Mouse (Mus musculus) hindbrain, embryonic 14.5 days (tissue): Measurements from ENCODE around the gene Cenpu. TPM values are rescaled to one million over a fixed set of nuclear protein-coding genes. Genes with fewer than 3 reads are reported as not detected.

Experiments used
- ATAC-seq: fragments of 200-750 bp; cut with Nextera tagmentation; 2 replicates; pipeline ENCODE4 v1.8.0; 2017; ENCODE audit warnings: moderate number of reproducible peaks, mild to moderate bottlenecking, moderate TSS enrichment, moderate library complexity; ENCODE audit not compliant: low FRiP score
- DNase-seq: peaks from one replicate; pipeline ENCODE4 v3.0.0-alpha.2; 2015; ENCODE audit warnings: low spot score
- H3K27ac ChIP-seq: fragments of 300-500 bp; sonication (generic); 2 replicates; pipeline ENCODE4 v1.5.1; 2014; ENCODE audit warnings: mild to moderate bottlenecking, moderate library complexity
- H3K27me3 ChIP-seq: fragments of 300-500 bp; sonication (generic); 2 replicates; pipeline ENCODE4 v1.6.1; 2014; ENCODE audit warnings: mild to moderate bottlenecking, low read length, mixed read lengths; ENCODE audit not compliant: control insufficient read depth, insufficient read depth
- H3K36me3 ChIP-seq: fragments of 300-500 bp; sonication (generic); replicated peaks from 2 replicates; pipeline ENCODE4 v1.6.1; 2014; ENCODE audit not compliant: control insufficient read depth, insufficient read depth
- H3K4me1 ChIP-seq: fragments of 300-500 bp; sonication (generic); replicated peaks from 2 replicates; pipeline ENCODE4 v1.6.1; 2014; ENCODE audit warnings: antibody characterized with exemption, low read length, mixed read lengths; ENCODE audit not compliant: control insufficient read depth, insufficient read depth
- H3K4me2 ChIP-seq: fragments of 300-500 bp; sonication (generic); replicated peaks from 2 replicates; pipeline ENCODE4 v1.6.1; 2014; ENCODE audit warnings: mild to moderate bottlenecking, moderate library complexity
- H3K4me3 ChIP-seq: fragments of 300-500 bp; sonication (generic); replicated peaks from 2 replicates; pipeline ENCODE4 v1.5.1; 2014; ENCODE audit warnings: mild to moderate bottlenecking, low read length
- H3K9ac ChIP-seq: fragments of 300-500 bp; sonication (generic); 2 replicates; pipeline ENCODE4 v1.6.1; 2014
- H3K9me3 ChIP-seq: fragments of 300-500 bp; sonication (generic); 2 replicates; pipeline ENCODE4 v1.6.1; 2016; ENCODE audit warnings: low read length; ENCODE audit not compliant: control insufficient read depth
- WGBS: fragments of 180-500 bp; shearing (Covaris S2); extraction: QIAGEN DNeasy Blood & Tissue Kit; methylation state at CpG from one replicate; pipeline ENCODE4 v1.1.7; 2014; 5-methylcytosine and 5-hydroxymethylcytosine counted together
- polyA plus RNA-seq: library from polyadenylated mRNA; unstranded; fragments of >200 nt; fragmentation: Nextera tagmentation; extraction: Ambion mirVana; gene quantifications from 2 replicates; pipeline ENCODE4 v1.2.1, GENCODE M21; 2014

Gene Cenpu
- polyA plus RNA-seq, 1 experiment from 2014 or later: 6.2 TPM

- H3K4me2 ChIP-seq: no peak overlapping the region
- 94% methylated on average over 5 of the region's 5 CpGs for WGBS
- no peaks in the 10 kb centered on the region for H3K27me3 ChIP-seq
- no peak overlapping the region for H3K27ac ChIP-seq
- H3K4me1 ChIP-seq: no peaks in the 10 kb centered on the region
- DNase-seq (no peak), ATAC-seq (no peak)
- no peaks in the 10 kb centered on the region for H3K36me3 ChIP-seq
- no peak overlapping the region for H3K9ac ChIP-seq
- H3K9me3 ChIP-seq: no peaks in the 10 kb centered on the region
- no peak overlapping the region for H3K4me3 ChIP-seq
Observed at GRCm38 (mm10) chr8:46587911-46588310, 36.1 kb downstream of the Cenpu start.

- Histone ChIP-seq H3K4me2 (no peak overlapping the region), H3K4me1 (no peaks in the 10 kb centered on the region), H3K9me3 (no peaks in the 10 kb centered on the region), H3K27me3 (no peaks in the 10 kb centered on the region), H3K4me3 (no peak overlapping the region), H3K27ac (no peak overlapping the region), H3K36me3 (no peaks in the 10 kb centered on the region), H3K9ac (no peak overlapping the region)
- no peak for ATAC-seq
- whole genome bisulfite sequencing: 93% methylated on average over 2 of the region's 2 CpGs
- DNase-seq: no peak
Observed at GRCm38 (mm10) chr8:46588663-46589062, 36.8 kb downstream of the Cenpu start.

- Histone ChIP-seq H3K9me3 (no peaks in the 10 kb centered on the region), H3K4me1 (no peaks in the 10 kb centered on the region), H3K36me3 (no peaks in the 10 kb centered on the region), H3K9ac (no peak overlapping the region), H3K27me3 (no peaks in the 10 kb centered on the region), H3K4me2 (no peak overlapping the region), H3K4me3 (no peak overlapping the region), H3K27ac (no peak overlapping the region)
- WGBS: 84% methylated on average over 8 of the region's 8 CpGs
- ATAC-seq: no peak
- no peak for DNase-seq
Observed at GRCm38 (mm10) chr8:46593067-46593466, 41.2 kb downstream of the Cenpu start.

- Histone ChIP-seq H3K27ac (no peak overlapping the region), H3K27me3 (no peaks in the 10 kb centered on the region), H3K9me3 (no peaks in the 10 kb centered on the region), H3K9ac (no peak overlapping the region), H3K4me2 (no peak overlapping the region), H3K36me3 (no peaks in the 10 kb centered on the region), H3K4me3 (no peak overlapping the region), H3K4me1 (no peaks in the 10 kb centered on the region)
- 83% methylated on average over 2 of the region's 2 CpGs for WGBS
- DNase-seq: no peak
- ATAC-seq: no peak
Observed at GRCm38 (mm10) chr8:46593772-46594171, 41.9 kb downstream of the Cenpu start.

GRCm38 (mm10) chr8:46595593-46595992, 43.8 kb downstream of the Cenpu start:
- ATAC-seq (no peak), DNase-seq (no peak)
- Histone ChIP-seq H3K27ac (no peak overlapping the region), H3K4me3 (no peak overlapping the region), H3K9ac (no peak overlapping the region), H3K9me3 (no peaks in the 10 kb centered on the region), H3K27me3 (no peaks in the 10 kb centered on the region), H3K36me3 (no peaks in the 10 kb centered on the region), H3K4me1 (no peaks in the 10 kb centered on the region), H3K4me2 (no peak overlapping the region)
- 95% methylated on average over 2 of the region's 2 CpGs for WGBS

GRCm38 (mm10) chr8:46596530-46596929, 44.7 kb downstream of the Cenpu start:
- 95% methylated on average over 2 of the region's 2 CpGs for WGBS
- Histone ChIP-seq H3K36me3 (no peaks in the 10 kb centered on the region), H3K4me1 (no peaks in the 10 kb centered on the region), H3K9me3 (no peaks in the 10 kb centered on the region), H3K27ac (no peak overlapping the region), H3K4me3 (no peak overlapping the region), H3K9ac (no peak overlapping the region), H3K27me3 (no peaks in the 10 kb centered on the region), H3K4me2 (no peak overlapping the region)
- ATAC-seq (no peak), DNase-seq (no peak)

- no peak overlapping the region for H3K4me3 ChIP-seq
- no peaks in the 10 kb centered on the region for H3K4me1 ChIP-seq
- no peak overlapping the region for H3K9ac ChIP-seq
- H3K9me3 ChIP-seq: no peaks in the 10 kb centered on the region
- DNase-seq: no peak
- H3K27me3 ChIP-seq: no peaks in the 10 kb centered on the region
- no peaks in the 10 kb centered on the region for H3K36me3 ChIP-seq
- WGBS: 86% methylated on average over 2 of the region's 2 CpGs
- no peak overlapping the region for H3K27ac ChIP-seq
- H3K4me2 ChIP-seq: no peak overlapping the region
- no peak for ATAC-seq
Observed at GRCm38 (mm10) chr8:46597411-46597810, 45.6 kb downstream of the Cenpu start.

- Histone ChIP-seq H3K4me2 (no peak overlapping the region), H3K4me3 (no peak overlapping the region), H3K36me3 (no peaks in the 10 kb centered on the region), H3K27ac (no peak overlapping the region), H3K9me3 (no peaks in the 10 kb centered on the region), H3K27me3 (no peaks in the 10 kb centered on the region), H3K9ac (no peak overlapping the region), H3K4me1 (no peaks in the 10 kb centered on the region)
- DNase-seq (no peak), ATAC-seq (no peak)
- WGBS: 96% methylated on average over 2 of the region's 2 CpGs
Observed at GRCm38 (mm10) chr8:46598114-46598513, 46.3 kb downstream of the Cenpu start.

- Histone ChIP-seq H3K4me2 (no peak overlapping the region), H3K27me3 (no peaks in the 10 kb centered on the region), H3K4me3 (no peak overlapping the region), H3K9ac (no peak overlapping the region), H3K9me3 (no peaks in the 10 kb centered on the region), H3K27ac (no peak overlapping the region), H3K4me1 (no peaks in the 10 kb centered on the region), H3K36me3 (no peaks in the 10 kb centered on the region)
- ATAC-seq: no peak
- DNase-seq: no peak
- 96% methylated on average over 5 of the region's 5 CpGs for WGBS
Observed at GRCm38 (mm10) chr8:46598753-46599152, 46.9 kb downstream of the Cenpu start.

- no peaks in the 10 kb centered on the region for H3K9me3 ChIP-seq
- H3K4me3 ChIP-seq: no peak overlapping the region
- ATAC-seq (no peak), DNase-seq (no peak)
- 97% methylated on average over 7 of the region's 7 CpGs for WGBS
- H3K4me2 ChIP-seq: no peak overlapping the region
- H3K27me3 ChIP-seq: no peaks in the 10 kb centered on the region
- no peak overlapping the region for H3K9ac ChIP-seq
- H3K27ac ChIP-seq: no peak overlapping the region
- H3K4me1 ChIP-seq: no peaks in the 10 kb centered on the region
- no peaks in the 10 kb centered on the region for H3K36me3 ChIP-seq
Observed at GRCm38 (mm10) chr8:46599314-46599904, 47.6 kb downstream of the Cenpu start.
